Mouse (Mus musculus): Measurements from ENCODE around the gene Fam129b. TPM values are rescaled to one million over a fixed set of nuclear protein-coding genes. Genes with fewer than 3 reads are reported as not detected.

Gene Fam129b
- polyA plus RNA-seq, 1 experiment from 2014 or later = 7.0 TPM

DNA sequence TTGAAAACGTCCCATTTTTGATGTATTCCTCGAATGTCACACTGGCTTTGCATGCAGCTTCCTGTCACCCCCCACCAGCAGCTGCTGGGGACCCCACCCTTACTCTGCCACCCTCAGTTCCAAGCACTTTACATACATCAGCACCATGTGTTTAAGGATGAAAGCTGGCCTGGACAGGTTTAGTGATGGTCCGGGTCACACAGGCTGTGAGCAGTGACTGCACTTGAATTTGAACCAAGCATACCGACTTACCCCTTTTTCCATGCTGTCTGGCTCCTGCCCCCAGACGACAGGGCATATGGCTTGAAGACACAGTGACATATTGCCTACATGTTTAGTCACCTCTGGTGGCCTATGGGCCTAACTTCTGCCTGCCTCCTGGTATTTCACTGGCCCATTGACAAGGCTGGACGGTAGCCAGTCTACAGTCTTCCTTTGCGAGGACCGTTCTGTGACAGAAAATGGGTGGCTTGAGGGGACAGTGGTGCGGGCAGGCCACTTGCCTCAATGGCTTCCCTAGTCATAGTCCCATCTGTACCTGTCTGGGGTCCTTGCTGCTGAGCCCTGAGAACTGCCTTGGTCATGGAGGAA lies 92.2 kb downstream of the Fam129b start:
- Histone ChIP-seq H3K9ac (peak overlapping the region; percentile 87), H3K27me3 (no peaks in the 10 kb centered on the region), H3K9me3 (replicated peaks) (no peaks in the 10 kb centered on the region), H3K27ac (0 out of 2 replicates have a peak overlapping the region, but pooled peaks have one; percentile 95), H3K4me3 (replicated peaks) (peak overlapping the region; percentile 81), H3K4me2 (peak overlapping the region; percentile 97), H3K4me1 (replicated peaks) (peaks cover 45% of the 10 kb centered on the region), H3K36me3 (peaks cover 18% of the 10 kb centered on the region)
- ATAC-seq (ENCODE audit: low read depth) (no peak), DNase-seq (no peak)
- WGBS (ENCODE audit: insufficient replicate concordance) = 75% methylated on average over 9 of the region's 9 CpGs

DNA sequence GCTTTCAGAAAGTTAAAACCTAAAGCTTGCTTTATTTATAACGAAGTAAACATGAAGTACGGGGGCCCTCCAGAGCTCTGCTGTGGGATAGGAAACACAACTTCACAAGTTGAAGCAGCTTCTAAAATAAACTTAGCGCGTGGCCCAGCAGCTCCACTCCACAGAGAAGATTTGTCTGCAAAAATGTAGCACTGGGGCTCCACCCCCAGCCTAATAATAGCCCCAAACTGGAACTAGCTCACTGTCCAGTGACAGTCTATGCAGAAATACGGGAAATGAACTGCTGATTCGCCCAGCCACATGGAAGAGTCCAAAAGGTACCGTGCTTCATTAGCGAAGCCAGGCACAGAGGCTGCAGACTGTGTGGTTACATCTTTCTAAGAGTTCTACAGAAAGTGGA lies 93.4 kb downstream of the Fam129b start:
- H3K4me3 ChIP-seq (replicated peaks) = no peak overlapping the region
- H3K4me2 ChIP-seq = no peak overlapping the region
- ATAC-seq (ENCODE audit: low read depth) = no peak
- no peak overlapping the region for H3K9ac ChIP-seq
- H3K27ac ChIP-seq = peak overlapping the region; percentile 0; the same call in 1 of the 2 replicates
- DNase-seq = no peak
- peaks cover 32% of the 10 kb centered on the region for H3K4me1 ChIP-seq (replicated peaks)
- H3K27me3 ChIP-seq = no peaks in the 10 kb centered on the region
- H3K9me3 ChIP-seq (replicated peaks) = no peaks in the 10 kb centered on the region
- 61% methylated on average over 8 of the region's 8 CpGs for WGBS (ENCODE audit: insufficient replicate concordance)
- peaks cover 13% of the 10 kb centered on the region for H3K36me3 ChIP-seq

DNA sequence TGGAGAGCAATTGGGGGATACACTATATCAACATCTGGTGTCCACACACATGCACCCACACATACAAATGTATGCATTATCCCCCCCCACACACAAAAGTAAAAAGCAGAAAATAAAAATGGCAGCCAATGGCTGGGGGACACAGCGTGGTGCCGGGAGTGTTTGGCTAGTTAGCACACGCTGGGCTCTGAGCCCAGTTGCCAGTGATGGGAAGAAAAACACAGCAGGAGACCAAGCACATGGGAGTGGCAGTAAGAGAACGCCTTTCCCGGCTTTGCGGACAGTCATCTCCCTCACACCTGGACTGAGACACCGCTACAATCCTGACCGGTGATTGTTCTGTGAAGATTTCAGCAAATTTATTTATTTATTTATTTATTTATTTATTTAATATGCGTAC lies 95.3 kb downstream of the Fam129b start:
- no peak for ATAC-seq (ENCODE audit: low read depth)
- Histone ChIP-seq H3K4me1 (replicated peaks) (peaks cover 16% of the 10 kb centered on the region), H3K9ac (no peak overlapping the region), H3K4me2 (no peak overlapping the region), H3K9me3 (replicated peaks) (no peaks in the 10 kb centered on the region), H3K27me3 (no peaks in the 10 kb centered on the region), H3K36me3 (peaks cover 15% of the 10 kb centered on the region), H3K27ac (no peak overlapping the region), H3K4me3 (replicated peaks) (no peak overlapping the region)
- DNase-seq = no peak
- WGBS (ENCODE audit: insufficient replicate concordance) = 77% methylated on average over 9 of the region's 9 CpGs

DNA sequence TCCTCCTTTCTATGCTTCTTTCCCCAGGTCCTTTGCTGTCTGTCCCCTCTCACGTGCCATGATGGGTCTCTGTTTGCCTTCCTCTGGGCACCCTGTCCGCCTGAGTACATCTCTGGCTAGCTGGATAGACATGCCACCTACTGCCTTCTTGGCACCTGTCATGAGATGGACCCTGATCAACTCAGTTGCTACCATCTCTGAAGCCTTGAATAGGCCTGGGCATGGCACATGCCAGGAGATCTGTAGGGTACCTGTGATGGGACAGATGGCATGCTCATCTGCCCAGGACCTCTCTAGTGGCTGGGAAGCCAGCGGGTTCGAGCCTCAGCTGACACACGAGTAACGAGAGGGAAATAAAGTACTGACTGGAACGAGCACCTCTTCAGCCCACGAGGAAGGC lies 98.3 kb downstream of the Fam129b start:
- no peak for ATAC-seq (ENCODE audit: low read depth)
- no peak overlapping the region for H3K27ac ChIP-seq

More for the DNA sequence above, 98.3 kb downstream of the Fam129b start:
- Histone ChIP-seq H3K4me2 (no peak overlapping the region), H3K4me3 (replicated peaks) (no peak overlapping the region), H3K4me1 (replicated peaks) (peaks cover 24% of the 10 kb centered on the region), H3K27me3 (no peaks in the 10 kb centered on the region), H3K36me3 (peaks cover 15% of the 10 kb centered on the region), H3K9me3 (replicated peaks) (no peaks in the 10 kb centered on the region), H3K9ac (no peak overlapping the region)
- no peak for DNase-seq
- 87% methylated on average over 8 of the region's 8 CpGs for WGBS (ENCODE audit: insufficient replicate concordance)

Other genes with a start within 250 kb of the Fam129b start
- 20.6 and 23.4 TPM in 2 replicates for gene Eng, start 229.5 kb upstream of the Fam129b start, polyA plus RNA-seq (2015; fragmentation: Nextera tagmentation; extraction: Ambion mirVana)
- 31.1 and 32.9 TPM in 2 replicates for gene Fpgs, start 172.0 kb upstream of the Fam129b start, polyA plus RNA-seq (2015; fragmentation: Nextera tagmentation; extraction: Ambion mirVana)
- 60.4 TPM in 2 replicates for gene Cdk9, start 163.0 kb upstream of the Fam129b start, polyA plus RNA-seq (2015; fragmentation: Nextera tagmentation; extraction: Ambion mirVana)
- gene Sh2d3c, start 155.1 kb upstream of the Fam129b start, polyA plus RNA-seq (2015; fragmentation: Nextera tagmentation; extraction: Ambion mirVana) = 5.4 and 5.6 TPM in 2 replicates
- 0.15 TPM in 1 of 2 replicates, not detected in the other for gene 6330409D20Rik, start 135.1 kb upstream of the Fam129b start, polyA plus RNA-seq (2015; fragmentation: Nextera tagmentation; extraction: Ambion mirVana)
- 30.1 TPM in 2 replicates for gene Tor2a, start 118.9 kb upstream of the Fam129b start, polyA plus RNA-seq (2015; fragmentation: Nextera tagmentation; extraction: Ambion mirVana)
- gene Ttc16, start 100.5 kb upstream of the Fam129b start, polyA plus RNA-seq (2015; fragmentation: Nextera tagmentation; extraction: Ambion mirVana) = 0.07 and 0.13 TPM in 2 replicates
- gene Ptrh1, start 100.3 kb upstream of the Fam129b start, polyA plus RNA-seq (2015; fragmentation: Nextera tagmentation; extraction: Ambion mirVana) = 2.4 and 3.6 TPM in 2 replicates
- 0.24 and 0.25 TPM in 2 replicates for gene Cfap157, start 91.7 kb upstream of the Fam129b start, polyA plus RNA-seq (2015; fragmentation: Nextera tagmentation; extraction: Ambion mirVana)
- gene Stxbp1, start 28.9 kb upstream of the Fam129b start, polyA plus RNA-seq (2015; fragmentation: Nextera tagmentation; extraction: Ambion mirVana) = 3.3 and 3.7 TPM in 2 replicates
- 141 and 148 TPM in 2 replicates for gene Rpl12, start 85.4 kb downstream of the Fam129b start, polyA plus RNA-seq (2015; fragmentation: Nextera tagmentation; extraction: Ambion mirVana)
- 2.0 and 3.0 TPM in 2 replicates for gene Lrsam1, start 85.5 kb downstream of the Fam129b start, polyA plus RNA-seq (2015; fragmentation: Nextera tagmentation; extraction: Ambion mirVana)
- gene Slc2a8, start 106.0 kb downstream of the Fam129b start, polyA plus RNA-seq (2015; fragmentation: Nextera tagmentation; extraction: Ambion mirVana) = 9.0 and 9.9 TPM in 2 replicates

All from liver, embryonic 13.5 days (tissue).